Mouse (Mus musculus): Measurements from ENCODE around the gene Wdr31. TPM values are rescaled to one million over a fixed set of nuclear protein-coding genes. Genes with fewer than 3 reads are reported as not detected.
"Not testable (repeated sequence)": the region's sequence is repeated elsewhere in the genome, so short reads cannot be mapped to it uniquely, and the experiment has no call there.

The Wdr31 gene
- total and polyA plus RNA-seq, 2 experiments from 2014 or later: 2.3 to 6.7 TPM

GRCm38 (mm10) chr4:62479593-62479936 is 8.9 kb upstream of the Wdr31 start:
- not testable (repeated sequence) for ATAC-seq (ENCODE audit: insufficient read depth, low read depth); H3K27ac ChIP-seq (ENCODE audit: low read depth); DNase-seq (ENCODE audit: low spot score); H3K27me3 ChIP-seq (ENCODE audit: control insufficient read depth, insufficient read depth, low read length); H3K9me3 ChIP-seq (replicated peaks; ENCODE audit: control insufficient read depth, low read length); H3K9ac ChIP-seq (replicated peaks; ENCODE audit: low read depth, low read length); H3K36me3 ChIP-seq (replicated peaks; ENCODE audit: control insufficient read depth, insufficient read depth, low read length)
- peak; percentile 29 for TF ChIP-seq CTCF (IDR thresholded peaks at IDR 0.05; ENCODE audit: low read depth)
- Histone ChIP-seq H3K4me1 (ENCODE audit: control insufficient read depth, insufficient read depth) (peaks cover 11% of the 10 kb centered on the region; the same call in 1 of the 2 replicates), H3K4me2 (ENCODE audit: low read depth, low read length) (peak overlapping the region; percentile 79), H3K4me3 (ENCODE audit: low read depth, low read length) (peak overlapping the region; percentile 47)
- WGBS: 14% methylated on average over 11 of the region's 11 CpGs

GRCm38 (mm10) chr4:62477542-62478244 is 7.0 kb upstream of the Wdr31 start:
- TF ChIP-seq EP300 (IDR thresholded peaks at IDR 0.05; ENCODE audit: low read depth) (no peak), CTCF (IDR thresholded peaks at IDR 0.05; ENCODE audit: low read depth) (no peak)
- peaks cover 8% of the 10 kb centered on the region for H3K27me3 ChIP-seq (ENCODE audit: control insufficient read depth, insufficient read depth, low read length)
- H3K36me3 ChIP-seq (replicated peaks; ENCODE audit: control insufficient read depth, insufficient read depth, low read length): no peaks in the 10 kb centered on the region
- ATAC-seq (ENCODE audit: insufficient read depth, low read depth) (no peak), DNase-seq (ENCODE audit: low spot score) (no peak)
- H3K4me3 ChIP-seq (ENCODE audit: low read depth, low read length): no peak overlapping the region
- no peaks in the 10 kb centered on the region for H3K9me3 ChIP-seq (replicated peaks; ENCODE audit: control insufficient read depth, low read length)
- H3K27ac ChIP-seq (ENCODE audit: low read depth): no peak overlapping the region
- no peak overlapping the region for H3K4me2 ChIP-seq (ENCODE audit: low read depth, low read length)
- 71% methylated on average over 6 of the region's 6 CpGs for WGBS
- H3K4me1 ChIP-seq (ENCODE audit: control insufficient read depth, insufficient read depth): peaks cover 11% of the 10 kb centered on the region; the same call in 1 of the 2 replicates
- H3K9ac ChIP-seq (replicated peaks; ENCODE audit: low read depth, low read length): no peak overlapping the region

- Histone ChIP-seq H3K36me3 (replicated peaks; ENCODE audit: control insufficient read depth, insufficient read depth, low read length) (no peaks in the 10 kb centered on the region), H3K9ac (replicated peaks; ENCODE audit: low read depth, low read length) (no peak overlapping the region), H3K4me1 (ENCODE audit: control insufficient read depth, insufficient read depth) (peaks cover 11% of the 10 kb centered on the region; the same call in 1 of the 2 replicates), H3K4me3 (ENCODE audit: low read depth, low read length) (no peak overlapping the region), H3K9me3 (replicated peaks; ENCODE audit: control insufficient read depth, low read length) (no peaks in the 10 kb centered on the region), H3K27ac (ENCODE audit: low read depth) (no peak overlapping the region), H3K27me3 (ENCODE audit: control insufficient read depth, insufficient read depth, low read length) (peaks cover 8% of the 10 kb centered on the region), H3K4me2 (ENCODE audit: low read depth, low read length) (no peak overlapping the region)
- no peak for DNase-seq (ENCODE audit: low spot score)
- no peak for ATAC-seq (ENCODE audit: insufficient read depth, low read depth)
- WGBS: 87% methylated on average over 6 of the region's 6 CpGs
- TF ChIP-seq EP300 (IDR thresholded peaks at IDR 0.05; ENCODE audit: low read depth) (no peak), CTCF (IDR thresholded peaks at IDR 0.05; ENCODE audit: low read depth) (no peak)
Measured at GRCm38 (mm10) chr4:62475793-62476192, 5.1 kb upstream of the Wdr31 start.

GRCm38 (mm10) chr4:62475131-62475530 is 4.4 kb upstream of the Wdr31 start:
- WGBS: 79% methylated on average over 2 of the region's 2 CpGs
- Histone ChIP-seq H3K36me3 (replicated peaks; ENCODE audit: control insufficient read depth, insufficient read depth, low read length) (no peaks in the 10 kb centered on the region), H3K27me3 (ENCODE audit: control insufficient read depth, insufficient read depth, low read length) (peaks cover 7% of the 10 kb centered on the region), H3K4me1 (ENCODE audit: control insufficient read depth, insufficient read depth) (peaks cover 9% of the 10 kb centered on the region; the same call in 1 of the 2 replicates), H3K9me3 (replicated peaks; ENCODE audit: control insufficient read depth, low read length) (no peaks in the 10 kb centered on the region), H3K4me3 (ENCODE audit: low read depth, low read length) (no peak overlapping the region), H3K27ac (ENCODE audit: low read depth) (no peak overlapping the region), H3K9ac (replicated peaks; ENCODE audit: low read depth, low read length) (no peak overlapping the region), H3K4me2 (ENCODE audit: low read depth, low read length) (no peak overlapping the region)
- ATAC-seq (ENCODE audit: insufficient read depth, low read depth) (no peak), DNase-seq (ENCODE audit: low spot score) (no peak)
- no peak for TF ChIP-seq CTCF (IDR thresholded peaks at IDR 0.05; ENCODE audit: low read depth)

GRCm38 (mm10) chr4:62472071-62472470 is 1.4 kb upstream of the Wdr31 start:
- TF ChIP-seq EP300 (IDR thresholded peaks at IDR 0.05; ENCODE audit: low read depth): no peak
- TF ChIP-seq CTCF (IDR thresholded peaks at IDR 0.05; ENCODE audit: low read depth): no peak
- WGBS: 95% methylated on average over 2 of the region's 2 CpGs
- Histone ChIP-seq H3K4me2 (ENCODE audit: low read depth, low read length) (no peak overlapping the region), H3K9ac (replicated peaks; ENCODE audit: low read depth, low read length) (no peak overlapping the region), H3K27ac (ENCODE audit: low read depth) (no peak overlapping the region), H3K27me3 (ENCODE audit: control insufficient read depth, insufficient read depth, low read length) (no peaks in the 10 kb centered on the region), H3K9me3 (replicated peaks; ENCODE audit: control insufficient read depth, low read length) (no peaks in the 10 kb centered on the region), H3K4me1 (ENCODE audit: control insufficient read depth, insufficient read depth) (no peaks in the 10 kb centered on the region), H3K4me3 (ENCODE audit: low read depth, low read length) (no peak overlapping the region), H3K36me3 (replicated peaks; ENCODE audit: control insufficient read depth, insufficient read depth, low read length) (no peaks in the 10 kb centered on the region)
- DNase-seq (ENCODE audit: low spot score): no peak
- no peak for ATAC-seq (ENCODE audit: insufficient read depth, low read depth)

- DNase-seq (ENCODE audit: low spot score) (no peak), ATAC-seq (ENCODE audit: insufficient read depth, low read depth) (no peak)
- 67% methylated on average over 1 of the region's 1 CpGs for WGBS
- H3K27me3 ChIP-seq (ENCODE audit: control insufficient read depth, insufficient read depth, low read length): no peaks in the 10 kb centered on the region
- no peak overlapping the region for H3K27ac ChIP-seq (ENCODE audit: low read depth)
- H3K4me1 ChIP-seq (ENCODE audit: control insufficient read depth, insufficient read depth): no peaks in the 10 kb centered on the region
- H3K9me3 ChIP-seq (replicated peaks; ENCODE audit: control insufficient read depth, low read length): no peaks in the 10 kb centered on the region
- no peak overlapping the region for H3K4me2 ChIP-seq (ENCODE audit: low read depth, low read length)
- H3K9ac ChIP-seq (replicated peaks; ENCODE audit: low read depth, low read length): no peak overlapping the region
- H3K36me3 ChIP-seq (replicated peaks; ENCODE audit: control insufficient read depth, insufficient read depth, low read length): no peaks in the 10 kb centered on the region
- no peak overlapping the region for H3K4me3 ChIP-seq (ENCODE audit: low read depth, low read length)
- TF ChIP-seq CTCF (IDR thresholded peaks at IDR 0.05; ENCODE audit: low read depth) (0 out of 2 replicates have a peak, but pooled peaks have one; percentile 19), EP300 (IDR thresholded peaks at IDR 0.05; ENCODE audit: low read depth) (no peak)
Measured at GRCm38 (mm10) chr4:62468158-62468557, 2.5 kb downstream of the Wdr31 start.
